Mouse (Mus musculus): ENCODE data around the gene Fam13c. TPM values are rescaled to one million over a fixed set of nuclear protein-coding genes. Genes with fewer than 3 reads are reported as not detected.

Fam13c gene
- total RNA-seq, 2 experiments from 2014 or later = 4.9 to 6.3 TPM

GRCm38 (mm10) chr10:70506499-70507168, 66.4 kb downstream of the Fam13c start:
- intact Hi-C loops (cut with DNase I) = loop anchor here (1.0 to 5.0 kb wide), 2 partner anchors 56 to 138 kb away; no protein-coding TSS in a partner anchor
- peak; percentile 23 to 32 for DNase-seq

- peak in 1 of 2 experiments; percentile 2 for DNase-seq
- intact Hi-C loops (cut with DNase I) = loop anchor here (5.0 kb wide), 1 partner anchor 54 kb away; no protein-coding TSS in a partner anchor
These were observed 67.6 kb downstream of the Fam13c start for GRCm38 (mm10) chr10:70507880-70508279.

- no peak for DNase-seq
- intact Hi-C loops (cut with DNase I) = no loop called here
These were observed 74.6 kb downstream of the Fam13c start for GRCm38 (mm10) chr10:70514848-70515247.

GRCm38 (mm10) chr10:70516661-70517060, 76.4 kb downstream of the Fam13c start:
- intact Hi-C loops (cut with DNase I) = no loop called here
- DNase-seq = no peak

GRCm38 (mm10) chr10:70519640-70520099, 79.4 kb downstream of the Fam13c start:
- intact Hi-C loops (cut with DNase I) = no loop called here

GRCm38 (mm10) chr10:70520143-70521131, 80.2 kb downstream of the Fam13c start:
- peak; percentile 30 to 45 for DNase-seq
- intact Hi-C loops (cut with DNase I) = no loop called here

More at GRCm38 (mm10) chr10:70519640-70520099, 79.4 kb downstream of the Fam13c start:
- peak in 1 of 2 experiments; percentile 0 for DNase-seq

GRCm38 (mm10) chr10:70521379-70521778, 81.1 kb downstream of the Fam13c start:
- intact Hi-C loops (cut with DNase I) = no loop called here
- DNase-seq = no peak

GRCm38 (mm10) chr10:70530185-70530823, 90.0 kb downstream of the Fam13c start:
- DNase-seq = no peak
- intact Hi-C loops (cut with DNase I) = no loop called here

- DNase-seq = no peak
- intact Hi-C loops (cut with DNase I) = no loop called here
These were observed 92.0 kb downstream of the Fam13c start for GRCm38 (mm10) chr10:70532249-70532648.

GRCm38 (mm10) chr10:70533301-70533781, 93.1 kb downstream of the Fam13c start:
- peak; percentile 18 to 38 for DNase-seq
- intact Hi-C loops (cut with DNase I) = no loop called here

GRCm38 (mm10) chr10:70533986-70534385, 93.7 kb downstream of the Fam13c start:
- DNase-seq = no peak
- intact Hi-C loops (cut with DNase I) = no loop called here

GRCm38 (mm10) chr10:70534571-70534970, 94.3 kb downstream of the Fam13c start:
- DNase-seq = no peak
- intact Hi-C loops (cut with DNase I) = no loop called here

- intact Hi-C loops (cut with DNase I) = loop anchor here (5.0 kb wide), 1 partner anchor 88 kb away; no protein-coding TSS in a partner anchor
- no peak for DNase-seq
These were observed 95.1 kb downstream of the Fam13c start for GRCm38 (mm10) chr10:70535401-70535800.

- intact Hi-C loops (cut with DNase I) = loop anchor here (5.0 kb wide), 1 partner anchor 90 kb away; no protein-coding TSS in a partner anchor
- DNase-seq = no peak
These were observed 97.4 kb downstream of the Fam13c start for GRCm38 (mm10) chr10:70537694-70538093.

GRCm38 (mm10) chr10:70539251-70539650, 99.0 kb downstream of the Fam13c start:
- no peak for DNase-seq
- intact Hi-C loops (cut with DNase I) = loop anchor here (5.0 kb wide), 1 partner anchor 92 kb away; no protein-coding TSS in a partner anchor

- no peak for DNase-seq
- intact Hi-C loops (cut with DNase I) = loop anchor here (2.0 kb wide), 1 partner anchor 172 kb away; no protein-coding TSS in a partner anchor
These were observed 100.3 kb downstream of the Fam13c start for GRCm38 (mm10) chr10:70540456-70541195.

GRCm38 (mm10) chr10:70542857-70543256, 102.6 kb downstream of the Fam13c start:
- intact Hi-C loops (cut with DNase I) = no loop called here
- no peak for DNase-seq

- intact Hi-C loops (cut with DNase I) = no loop called here
- no peak for DNase-seq
These were observed 112.2 kb downstream of the Fam13c start for GRCm38 (mm10) chr10:70552531-70552930.

- peak; percentile 74 to 82 for DNase-seq
- intact Hi-C loops (cut with DNase I) = loop anchor here (1.0 to 10.0 kb wide), 6 partner anchors 56 to 651 kb away; no protein-coding TSS in a partner anchor
These were observed 123.4 kb downstream of the Fam13c start for GRCm38 (mm10) chr10:70563636-70564035.
